Mouse (Mus musculus) large intestine, adult 2 months (tissue): ENCODE measurements at regions not wholly inside any gene's neighbourhood (a gene's known extent, or its start where the extent isn't known, plus 50 kb on each side); places are given as distances from the start of the nearest gene placed in this dataset.

Experiments
- DNase-seq: peaks from one replicate; pipeline ENCODE4 v3.0.0-alpha.2; 2012; ENCODE audit warnings: low read depth, low spot score
- WGBS: fragments of 180-500 bp; shearing (Covaris S2); methylation state at CpG from one replicate; pipeline ENCODE4 v1.1.7; 2018; 5-methylcytosine and 5-hydroxymethylcytosine counted together

DNA sequence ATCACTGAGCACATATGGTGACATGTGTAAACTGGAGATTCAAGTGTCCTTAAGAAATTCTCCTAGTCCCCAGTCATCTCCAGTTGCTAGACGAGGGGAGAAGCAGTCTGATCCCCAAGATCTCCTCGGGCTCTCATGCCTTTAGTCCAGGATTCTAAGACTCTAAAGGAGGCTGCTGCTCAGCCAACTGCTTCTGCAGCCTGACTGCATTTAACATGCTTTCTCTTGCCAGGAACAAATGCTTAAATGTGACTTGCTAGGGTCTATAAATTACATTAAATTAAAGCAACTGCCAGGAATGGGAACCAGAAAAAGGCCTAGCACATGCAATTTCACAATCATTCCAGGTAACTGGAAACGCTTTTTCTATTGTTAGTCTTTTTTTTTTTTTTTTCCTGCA is 599.8 kb upstream of the Gcfc2 start:
- DNase-seq, result no peak
- 68% methylated on average over 3 of the region's 3 CpGs for WGBS

DNA sequence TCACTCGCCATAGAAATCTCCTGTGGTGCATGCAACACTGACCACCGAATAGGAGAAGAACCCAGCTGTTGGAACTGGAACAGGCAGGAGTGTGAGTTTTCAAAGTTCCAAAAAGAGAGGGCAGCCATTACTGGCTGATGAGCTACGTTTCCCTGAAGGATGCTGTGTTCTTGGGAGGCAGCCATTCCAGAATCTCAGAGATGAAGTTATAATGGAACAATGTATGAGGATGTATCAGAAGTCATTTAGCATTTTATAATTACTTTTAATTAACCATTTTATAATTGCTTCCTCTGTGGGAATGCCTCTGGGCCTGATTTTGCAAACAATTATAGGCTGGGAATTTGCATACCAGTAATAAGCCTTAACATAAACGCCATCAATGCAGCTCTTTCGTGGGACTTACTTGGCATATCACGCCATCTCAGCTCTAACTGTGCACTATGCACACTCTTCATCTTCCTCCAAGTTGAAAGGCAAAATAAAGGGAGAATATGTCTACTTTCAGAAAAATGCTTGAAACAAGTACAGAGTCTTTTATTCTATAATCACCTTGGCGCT is 559.4 kb upstream of the Gcfc2 start:
- no peak for DNase-seq

DNA sequence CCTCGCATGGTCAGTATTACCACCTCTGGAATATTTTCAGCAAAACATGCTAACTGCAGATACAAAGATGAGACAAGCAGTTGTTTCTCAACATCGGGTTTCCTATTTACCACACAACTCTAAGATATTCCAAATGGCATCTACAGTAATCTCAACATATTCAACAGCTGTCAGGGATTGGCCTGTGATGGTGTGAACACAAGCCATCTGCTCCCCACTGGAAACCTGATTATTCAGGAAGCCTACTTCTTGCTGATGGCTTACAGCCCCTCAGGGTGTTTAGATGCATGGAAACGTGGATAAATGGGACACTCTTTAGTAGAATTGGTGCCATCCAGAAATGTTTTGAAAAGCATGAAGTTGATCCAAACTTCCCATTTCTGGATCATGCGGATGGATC is 535.0 kb upstream of the Gcfc2 start:
- WGBS, result 73% methylated on average over 4 of the region's 4 CpGs
- no peak for DNase-seq

More for the DNA sequence above, 559.4 kb upstream of the Gcfc2 start:
- WGBS, result 75% methylated on average over 7 of the region's 7 CpGs

DNA sequence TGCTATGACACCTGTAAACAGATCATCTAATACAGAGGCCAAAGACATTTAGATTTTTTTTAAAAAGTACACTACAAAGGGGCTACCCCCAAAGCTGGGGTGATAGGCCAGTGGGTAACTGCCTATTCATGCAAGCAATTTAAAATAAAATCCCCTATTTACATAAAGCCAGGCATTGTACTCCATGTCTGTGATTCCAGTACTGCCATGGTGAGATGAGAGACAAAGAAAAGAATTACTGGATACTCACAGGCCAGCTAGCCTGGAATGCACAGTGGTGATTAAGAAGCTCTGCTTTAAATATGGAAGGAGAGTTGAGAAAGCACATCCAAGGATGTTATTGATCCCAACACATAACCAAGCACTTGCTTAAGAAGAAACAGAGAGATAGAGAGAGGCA is 520.3 kb upstream of the Gcfc2 start:
- no peak for DNase-seq

DNA sequence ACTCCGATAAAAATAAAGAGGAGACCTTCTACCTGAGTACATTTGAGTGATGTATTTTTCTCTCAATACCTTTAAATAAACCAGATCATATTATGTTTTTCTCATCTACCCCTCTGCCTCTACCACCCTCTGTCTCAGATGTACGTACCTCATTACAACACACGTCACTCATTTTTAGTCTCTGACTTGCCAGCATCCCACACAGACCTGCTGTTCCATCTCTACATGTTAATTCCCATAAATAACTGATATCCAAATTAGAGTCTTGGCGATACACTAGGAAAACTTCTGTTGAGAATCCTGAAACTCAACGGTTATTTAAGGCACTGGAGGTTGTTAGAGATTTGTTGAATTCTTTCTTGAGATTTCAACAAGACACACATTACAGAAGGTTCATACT is 509.9 kb upstream of the Gcfc2 start:
- no peak for DNase-seq
- 85% methylated on average over 5 of the region's 5 CpGs for WGBS

DNA sequence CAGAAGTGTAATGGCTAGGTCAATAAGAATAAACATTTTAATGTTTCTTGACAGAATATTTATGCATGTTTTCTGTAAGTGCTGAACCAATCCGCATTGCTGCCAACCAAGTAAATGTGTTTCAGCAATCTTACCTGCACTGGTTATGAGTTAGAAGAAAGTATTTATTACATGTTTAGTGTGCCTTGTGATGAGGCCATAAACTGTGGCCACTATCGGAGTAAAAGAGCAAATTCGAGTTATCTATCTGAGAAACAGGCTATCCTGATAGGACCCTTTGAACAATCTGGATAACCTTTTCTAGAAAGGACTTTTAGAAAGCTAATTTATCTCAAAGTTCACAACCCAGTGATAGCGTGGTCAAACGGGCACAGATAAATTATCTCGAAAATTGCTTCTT is 488.7 kb upstream of the Gcfc2 start:
- no peak for DNase-seq
- WGBS, result 39% methylated on average over 6 of the region's 6 CpGs

DNA sequence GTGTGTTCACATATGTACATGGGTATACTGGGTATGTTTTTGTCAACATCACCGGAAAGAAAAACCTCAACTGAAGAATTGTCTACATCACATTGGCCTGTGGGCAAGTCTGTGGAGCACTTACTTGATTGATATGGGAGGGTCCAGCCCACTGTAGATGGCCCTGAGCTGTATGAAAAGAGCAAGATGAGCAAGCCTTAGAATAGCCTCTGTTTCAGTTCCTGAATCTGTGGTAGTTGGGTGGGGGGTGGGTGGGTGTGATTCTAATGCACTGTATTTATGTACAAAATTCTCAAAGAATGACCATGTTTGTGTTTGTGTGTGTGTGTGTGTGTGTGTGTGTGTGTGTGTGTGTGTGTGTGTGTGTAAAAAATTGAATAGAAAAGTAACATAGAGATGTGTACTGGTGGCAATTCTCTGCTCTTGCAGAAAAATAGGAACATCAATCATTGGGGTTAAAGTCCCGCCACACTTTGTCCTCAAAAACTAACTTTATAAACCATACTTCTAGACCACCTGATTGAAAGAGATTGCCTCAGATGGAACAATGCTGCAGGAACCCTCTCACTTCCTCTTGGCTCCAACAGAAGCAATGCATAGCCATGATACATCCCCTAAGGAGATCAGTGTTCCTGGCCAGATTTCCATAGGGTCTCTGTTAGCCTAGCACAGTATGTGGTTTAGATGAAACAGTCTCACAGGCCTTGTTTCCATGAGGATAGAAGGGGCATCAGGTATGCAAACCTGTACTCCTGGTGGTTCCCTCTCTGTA is 484.3 kb upstream of the Gcfc2 start:
- 88% methylated on average over 2 of the region's 2 CpGs for WGBS
- no peak for DNase-seq

DNA sequence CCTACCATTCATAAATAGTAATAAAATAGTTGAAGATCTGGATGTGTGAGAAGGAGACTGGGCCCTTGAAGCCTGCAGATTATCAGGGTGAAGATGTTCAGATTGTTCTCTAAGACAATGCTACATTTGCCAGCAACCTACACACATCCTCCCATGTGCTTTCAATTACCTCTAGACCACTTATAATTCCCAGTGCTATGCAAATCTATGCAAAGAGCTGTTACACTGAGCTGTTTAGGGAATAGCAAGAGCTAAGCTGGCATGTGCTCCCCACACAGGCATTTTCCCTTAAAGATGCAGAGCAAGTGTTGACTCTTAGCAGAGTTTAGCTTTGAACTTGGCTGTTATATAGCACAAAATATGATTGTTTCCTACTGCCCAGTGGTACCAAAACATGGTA is 482.1 kb upstream of the Gcfc2 start:
- DNase-seq, result no peak

DNA sequence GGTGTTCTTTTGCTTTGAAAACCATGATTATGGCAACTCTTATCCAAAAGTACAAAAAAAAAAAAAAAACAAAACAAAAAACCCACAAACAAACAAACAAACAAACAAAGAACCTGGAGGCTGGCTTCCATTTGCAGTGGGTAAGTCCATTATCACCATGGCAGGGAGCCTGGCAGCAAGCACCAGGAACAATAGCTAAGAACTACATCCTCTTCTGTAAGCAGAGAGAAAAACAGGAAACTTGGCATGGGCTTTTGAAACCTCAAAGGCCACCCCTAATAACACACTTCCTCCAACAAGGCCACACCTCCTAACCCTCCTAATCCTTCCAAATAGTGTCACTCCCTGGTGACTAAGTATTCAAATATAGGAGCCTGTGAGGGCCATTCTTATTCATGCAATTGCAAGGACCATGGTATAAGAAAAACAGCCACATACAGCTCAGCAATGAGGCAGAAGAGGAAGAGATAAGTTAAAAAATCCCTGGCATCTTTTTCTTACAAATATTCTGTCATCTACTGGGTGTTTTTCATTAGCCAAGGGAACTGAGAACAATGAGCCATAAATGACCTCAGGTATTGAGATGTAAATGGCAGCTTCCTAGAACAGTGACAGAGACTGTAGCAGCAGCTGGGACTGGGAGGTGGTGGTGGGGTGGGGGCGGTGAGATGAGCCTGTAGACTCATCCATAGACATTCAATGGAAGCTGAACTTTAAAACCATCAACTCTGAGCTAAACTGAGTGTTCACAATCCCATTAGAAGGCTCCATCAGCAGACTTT is 477.3 kb upstream of the Gcfc2 start:
- no peak for DNase-seq
- 94% methylated on average over 1 of the region's 1 CpGs for WGBS

DNA sequence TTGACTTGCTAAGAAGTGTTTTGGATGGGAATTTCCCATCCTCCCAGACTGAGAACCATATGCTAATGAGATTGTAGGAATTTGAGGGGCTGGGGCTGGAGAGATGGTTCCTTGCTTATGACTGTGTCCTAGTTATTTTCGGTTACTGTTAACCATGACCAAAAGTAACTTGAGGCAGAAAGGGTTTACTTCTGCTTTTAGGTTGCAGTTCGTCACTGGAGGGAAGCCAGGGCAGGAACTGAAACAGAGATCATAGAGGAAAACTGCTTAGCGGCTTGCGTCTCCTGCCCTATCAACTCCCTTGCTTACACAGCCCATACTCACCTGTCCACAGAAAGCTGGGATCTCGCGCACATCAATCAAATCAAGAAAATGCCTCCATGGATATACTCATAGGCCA is 475.8 kb upstream of the Gcfc2 start:
- 89% methylated on average over 6 of the region's 6 CpGs for WGBS
- DNase-seq, result no peak

DNA sequence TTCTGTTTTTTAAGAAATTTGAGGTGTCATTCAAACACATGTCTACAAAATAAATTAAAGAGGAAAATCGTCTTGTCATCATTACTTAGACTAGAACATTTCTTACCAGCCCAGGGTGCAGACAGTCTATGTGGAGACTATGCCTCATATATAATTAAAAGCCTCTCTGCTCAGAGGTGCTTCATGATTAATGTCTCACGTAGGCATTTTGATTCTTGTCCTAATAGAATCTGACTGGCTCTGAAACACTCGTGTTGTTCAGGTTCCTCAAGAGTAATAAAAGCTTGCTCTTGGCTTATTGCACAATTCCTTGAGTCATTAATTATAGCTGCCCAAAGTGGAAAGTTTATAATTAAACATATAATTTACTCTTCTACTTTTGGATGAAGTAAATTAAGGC is 475.1 kb upstream of the Gcfc2 start:
- 45% methylated on average over 3 of the region's 3 CpGs for WGBS
- DNase-seq, result no peak

DNA sequence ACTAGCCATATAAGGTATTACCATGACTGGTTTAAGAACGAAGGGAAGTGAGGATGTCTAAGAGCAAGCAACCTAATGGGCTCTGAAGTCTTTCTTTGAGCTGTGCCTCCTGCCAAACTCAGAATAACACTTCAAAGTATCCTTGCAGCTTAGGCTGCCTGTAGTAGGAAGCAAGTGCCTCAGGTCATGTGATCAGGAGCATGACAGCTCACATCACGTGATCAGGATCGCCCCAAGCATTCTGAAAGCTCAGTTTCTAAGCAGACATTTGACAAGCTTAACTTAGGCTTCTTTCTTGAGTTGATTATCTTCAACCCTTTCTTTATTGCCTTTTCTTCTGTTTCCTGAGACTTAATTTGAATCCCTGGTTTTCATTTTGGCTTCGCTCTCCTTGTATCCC is 462.4 kb upstream of the Gcfc2 start:
- DNase-seq, result no peak
- 80% methylated on average over 4 of the region's 4 CpGs for WGBS

DNA sequence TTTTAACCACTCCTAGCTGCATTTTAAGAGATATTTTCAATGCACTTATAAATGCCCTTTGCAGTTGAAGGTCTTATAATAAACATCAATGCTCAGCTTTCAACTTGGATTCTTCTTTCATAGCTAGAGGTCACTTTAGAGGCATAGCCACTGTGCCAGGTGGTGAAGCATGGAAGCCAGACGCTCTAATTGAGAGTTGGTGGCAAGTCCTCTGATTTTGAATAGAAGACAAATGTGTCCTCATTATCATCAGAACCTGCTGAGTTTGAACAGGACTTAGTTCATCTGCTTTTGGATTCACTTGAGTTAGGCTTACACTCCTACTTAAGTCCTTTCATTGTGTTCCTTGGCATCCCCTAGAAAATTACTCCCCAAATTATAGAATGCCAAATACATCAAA is 459.0 kb upstream of the Gcfc2 start:
- DNase-seq, result no peak
- whole genome bisulfite sequencing, result 74% methylated on average over 1 of the region's 1 CpGs

DNA sequence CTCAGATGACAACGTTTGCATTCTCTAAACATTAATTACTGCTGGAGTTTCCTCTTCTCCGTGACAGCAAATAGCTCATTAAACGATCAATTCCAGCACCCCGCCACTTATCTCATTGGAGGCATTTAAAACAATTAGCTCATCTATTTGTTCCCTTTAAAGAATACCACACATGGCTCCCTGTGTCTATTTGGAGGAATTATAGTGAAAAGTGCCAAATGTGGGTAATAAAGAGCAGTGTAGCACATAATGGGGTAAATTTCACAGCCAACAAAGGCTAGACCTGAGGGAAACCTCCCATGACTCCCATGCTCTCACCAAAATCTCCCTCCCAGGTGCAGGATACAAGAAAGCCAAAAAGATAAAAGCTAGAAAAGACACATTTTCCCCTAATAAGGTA is 456.9 kb upstream of the Gcfc2 start:
- WGBS, result 52% methylated on average over 4 of the region's 4 CpGs
- no peak for DNase-seq

DNA sequence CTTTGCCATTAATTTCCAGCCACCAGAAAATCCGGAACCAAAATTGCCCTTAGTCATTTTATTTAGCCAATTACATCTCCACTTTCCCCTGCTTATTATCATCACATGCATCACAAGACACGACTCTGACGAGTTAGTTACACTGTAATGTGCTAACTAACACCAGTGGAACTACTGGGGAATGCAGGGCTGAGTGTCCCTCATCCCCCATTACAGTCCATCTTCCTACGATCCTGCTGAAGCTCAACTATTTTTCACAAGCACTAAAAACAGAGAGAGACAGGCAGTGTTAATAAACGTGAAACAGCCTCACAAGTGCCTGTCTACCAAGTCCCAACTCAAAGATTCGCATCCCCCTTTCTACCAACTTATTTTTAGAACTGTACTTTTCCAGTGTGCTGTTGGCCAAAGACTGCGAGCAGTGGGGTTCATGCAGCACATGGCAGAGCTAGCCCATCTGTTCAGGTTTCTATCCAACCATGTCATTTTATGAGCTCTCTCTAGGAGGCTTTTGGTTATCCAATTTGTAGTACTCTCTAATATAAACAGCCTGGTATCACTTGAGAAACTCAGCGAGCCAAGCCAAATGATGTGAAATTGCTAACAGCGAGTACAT is 452.0 kb upstream of the Gcfc2 start:
- no peak for DNase-seq
- 59% methylated on average over 9 of the region's 9 CpGs for WGBS

DNA sequence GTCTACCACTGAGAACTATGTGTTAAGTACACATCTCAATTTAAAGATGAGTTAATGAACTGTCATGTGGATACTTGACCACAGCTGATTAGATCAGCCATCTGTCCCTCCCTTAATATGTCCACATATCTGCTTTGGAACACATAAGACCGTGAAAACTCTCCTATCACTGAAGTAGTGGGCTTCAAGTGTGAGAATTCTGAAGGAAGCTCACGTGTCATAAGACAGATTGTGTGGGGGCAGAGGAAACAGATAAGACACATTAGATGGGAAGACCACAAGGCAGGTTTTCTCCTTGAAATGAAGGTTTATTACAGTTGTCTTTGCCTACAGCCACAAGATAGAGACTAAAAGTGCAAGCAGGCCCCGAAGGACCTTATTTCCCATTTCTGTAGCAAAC is 451.0 kb upstream of the Gcfc2 start:
- WGBS, result 80% methylated on average over 3 of the region's 3 CpGs
- no peak for DNase-seq

DNA sequence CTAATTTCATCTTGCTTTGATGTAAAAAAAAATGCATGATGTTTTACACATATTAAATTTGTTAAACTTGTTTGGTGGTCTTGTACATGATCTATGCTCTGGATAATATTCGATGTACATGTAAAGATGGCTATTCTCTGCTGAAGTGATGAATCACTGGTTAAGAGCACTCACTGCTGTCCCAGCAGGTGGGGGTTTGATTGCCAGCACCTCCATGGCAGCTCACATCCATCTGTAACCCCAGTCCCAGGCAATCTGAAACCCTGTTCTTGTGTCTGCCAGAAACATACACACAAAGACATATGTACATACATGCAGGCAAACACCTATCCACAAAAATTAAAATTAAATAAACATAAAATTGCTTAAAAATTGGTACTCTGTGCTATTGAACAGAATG is 448.7 kb upstream of the Gcfc2 start:
- WGBS, result 95% methylated on average over 1 of the region's 1 CpGs
- no peak for DNase-seq

DNA sequence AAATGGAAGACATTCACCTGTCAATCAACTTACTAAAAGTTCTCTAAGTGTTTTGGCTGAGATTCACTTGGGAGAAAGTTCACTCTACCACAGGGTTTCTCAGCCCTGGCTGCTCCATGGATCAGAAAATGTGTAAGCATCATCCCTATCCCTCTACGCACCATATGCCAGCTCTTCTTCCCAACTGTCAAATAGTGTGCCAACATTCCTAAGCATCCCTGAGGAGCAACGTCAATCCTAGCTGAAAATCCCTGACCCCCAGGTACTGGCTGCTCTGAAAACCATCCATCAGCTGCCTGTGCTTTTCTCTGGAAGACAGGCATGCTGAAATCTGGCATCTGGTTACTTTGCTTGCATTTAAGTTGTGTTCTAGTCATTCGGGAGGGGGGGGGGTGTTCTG is 436.5 kb upstream of the Gcfc2 start:
- no peak for DNase-seq
- 71% methylated on average over 3 of the region's 3 CpGs for WGBS

DNA sequence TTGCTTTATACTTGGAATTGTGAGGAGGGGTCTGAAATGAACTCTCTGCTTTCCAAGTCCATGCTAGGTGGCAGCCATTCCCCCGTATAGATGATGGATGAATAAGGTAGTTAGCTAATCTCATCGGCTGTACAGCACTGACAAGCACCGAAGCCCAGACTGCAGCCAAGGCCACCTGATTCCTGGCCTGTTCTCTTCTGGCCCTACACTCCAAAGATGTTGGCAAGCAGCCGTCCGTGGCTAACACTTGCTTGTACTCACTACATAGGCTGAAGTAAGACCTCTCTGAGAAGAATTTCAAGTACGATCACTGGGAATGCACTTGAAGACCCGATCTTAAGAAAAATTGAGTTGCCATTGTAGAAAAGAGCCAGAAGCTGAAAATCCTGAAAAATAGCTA is 427.2 kb upstream of the Gcfc2 start:
- no peak for DNase-seq
- WGBS, result 86% methylated on average over 7 of the region's 7 CpGs

DNA sequence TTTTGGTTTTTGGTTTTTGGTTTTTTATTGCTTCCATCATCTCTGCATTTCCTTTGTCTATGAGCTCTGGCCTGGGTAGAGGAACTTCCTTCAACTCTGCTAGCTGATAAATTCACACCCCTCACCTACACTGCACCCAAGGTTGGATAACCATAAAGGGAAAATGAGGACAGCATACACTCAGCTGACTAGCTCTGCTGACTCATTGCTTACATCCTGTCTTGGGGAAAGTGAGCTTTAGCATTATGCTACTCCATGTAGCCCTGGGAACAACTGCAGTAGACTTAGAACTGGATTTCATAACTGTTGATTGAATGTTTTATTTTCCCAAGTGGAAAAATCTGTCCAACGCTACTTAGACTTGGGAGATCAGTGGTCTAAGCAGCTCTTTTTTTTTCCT is 406.3 kb upstream of the Gcfc2 start:
- 79% methylated on average over 1 of the region's 1 CpGs for WGBS
- DNase-seq, result no peak

DNA sequence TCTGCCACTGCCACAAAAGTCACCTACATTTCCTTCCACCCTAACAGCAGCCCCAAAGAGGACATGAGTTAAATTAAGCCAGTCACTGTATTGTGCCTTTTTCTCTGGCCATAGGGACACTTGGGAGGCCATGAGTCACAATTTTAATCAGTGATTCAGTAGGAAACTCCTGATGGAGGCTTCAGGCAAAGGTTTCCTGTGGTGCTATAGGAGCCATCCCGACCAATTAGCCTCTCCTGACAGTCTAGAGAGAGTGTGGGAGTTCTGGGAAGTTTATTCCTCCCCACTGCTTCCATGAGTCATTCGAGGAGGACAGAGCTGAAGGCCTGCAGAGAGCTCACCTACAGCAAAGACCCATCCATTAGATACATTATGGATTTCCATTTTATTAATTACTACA is 361.2 kb upstream of the Gcfc2 start:
- 49% methylated on average over 2 of the region's 2 CpGs for WGBS

More for the DNA sequence above, 361.2 kb upstream of the Gcfc2 start:
- no peak for DNase-seq
